Mouse (Mus musculus) kidney, postnatal 14 days (tissue): Measurements from ENCODE around the gene Mef2d.

Experiments used
- DNase-seq: peaks from one replicate; pipeline ENCODE4 v3.0.0; 2022; ENCODE audit warnings: mixed read lengths

The Mef2d gene

DNA sequence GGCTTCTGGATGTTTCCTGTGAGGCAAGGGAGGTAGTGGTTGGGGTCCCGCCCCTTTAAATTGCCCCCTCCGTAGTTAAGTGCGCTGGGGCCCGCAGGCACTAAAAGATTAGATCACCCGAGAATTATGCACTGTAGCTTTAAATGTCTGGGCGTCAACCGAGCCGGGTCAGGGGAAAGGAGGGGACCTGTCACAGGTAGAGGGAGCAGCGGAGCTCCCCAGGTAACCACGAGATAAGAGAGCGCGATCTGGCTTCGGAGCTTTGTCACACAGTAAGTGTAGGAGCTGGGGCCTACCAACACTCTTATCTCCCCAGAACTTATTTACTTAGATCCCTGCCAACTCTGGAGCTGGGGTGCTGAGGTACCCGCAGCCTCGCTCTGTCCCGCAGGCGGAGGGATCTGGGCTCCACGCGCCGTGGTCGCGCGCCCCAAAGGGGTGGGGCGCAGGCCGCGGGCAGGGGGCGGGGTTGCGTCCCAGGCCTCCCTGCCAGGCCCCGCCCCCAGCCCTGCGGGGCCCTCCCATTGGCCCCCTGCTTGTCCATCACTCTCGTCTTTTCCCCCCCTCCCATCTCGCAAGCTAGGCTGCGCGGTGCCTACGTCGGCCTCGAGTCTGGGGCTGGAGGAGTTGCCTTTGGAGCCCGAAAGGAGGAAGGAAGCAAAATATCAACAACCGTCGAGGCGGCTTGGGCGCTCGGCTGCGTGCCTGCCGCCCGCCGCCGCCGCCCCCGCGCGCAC is at the start of gene Mef2d:
Mef2d (plus strand) TSS at position 586 of the 737 bp plus-strand sequence.
- peak; percentile 98 for DNase-seq

DNA sequence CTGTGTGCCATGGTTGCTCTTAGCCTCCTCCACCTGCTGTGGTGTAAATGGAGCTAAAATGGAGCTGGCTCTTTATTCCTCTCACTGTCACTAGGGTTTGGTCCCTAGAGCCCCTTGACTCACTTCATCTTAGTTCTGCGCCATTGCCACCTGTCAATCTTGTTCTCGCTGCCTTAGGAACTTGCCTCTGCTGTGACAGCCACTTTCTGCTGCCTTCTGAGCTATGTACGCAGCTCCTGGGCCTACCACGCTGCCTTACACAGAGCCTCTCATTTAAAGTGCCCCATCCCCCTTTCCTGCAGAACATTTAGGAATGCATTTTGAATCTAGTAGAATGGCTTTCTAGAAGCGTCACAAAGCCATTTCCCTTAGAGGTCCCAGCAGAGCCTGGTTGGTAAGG is 48.0 kb upstream of the Mef2d start:
- no peak for DNase-seq

DNA sequence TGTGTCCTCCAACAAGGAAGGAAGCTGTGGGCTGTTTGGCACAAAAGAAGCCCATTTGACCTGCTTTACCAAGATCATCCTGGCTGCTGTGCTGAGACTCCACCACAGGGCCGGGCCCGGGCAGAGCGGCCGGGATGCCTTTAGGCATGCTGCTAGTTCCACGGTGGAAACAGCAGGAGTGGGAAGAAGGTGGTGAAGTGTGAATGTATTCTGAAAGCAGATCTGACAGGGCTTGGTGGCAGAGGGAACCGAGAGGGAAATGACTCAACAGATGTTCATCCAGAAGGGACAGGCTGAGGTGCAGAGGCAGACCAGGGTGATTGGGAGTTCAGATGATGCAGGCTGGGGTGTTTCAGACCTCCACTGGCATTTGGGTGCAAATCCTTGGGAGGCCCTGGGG is 44.5 kb upstream of the Mef2d start:
- DNase-seq, result no peak

DNA sequence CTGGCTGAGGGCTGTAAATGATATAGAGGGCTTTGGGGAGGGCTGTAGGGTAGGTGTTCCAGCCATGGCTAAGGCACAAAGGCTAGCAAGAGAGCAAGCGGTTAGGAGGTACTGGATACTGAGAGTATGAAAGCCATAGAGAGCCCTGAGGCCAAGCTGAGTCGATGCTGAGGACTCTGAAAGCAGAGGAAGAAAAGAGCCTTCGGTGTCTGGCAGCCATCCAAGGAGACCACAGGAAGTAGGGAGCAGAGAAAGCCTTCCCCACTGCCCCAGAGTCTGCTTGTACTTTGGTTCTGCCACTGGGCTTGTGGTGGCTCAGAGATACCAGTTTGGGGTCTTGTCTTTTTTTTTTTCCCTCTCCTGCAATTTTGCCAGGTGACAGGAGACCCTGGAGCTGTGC is 41.9 kb upstream of the Mef2d start:
- DNase-seq, result no peak

DNA sequence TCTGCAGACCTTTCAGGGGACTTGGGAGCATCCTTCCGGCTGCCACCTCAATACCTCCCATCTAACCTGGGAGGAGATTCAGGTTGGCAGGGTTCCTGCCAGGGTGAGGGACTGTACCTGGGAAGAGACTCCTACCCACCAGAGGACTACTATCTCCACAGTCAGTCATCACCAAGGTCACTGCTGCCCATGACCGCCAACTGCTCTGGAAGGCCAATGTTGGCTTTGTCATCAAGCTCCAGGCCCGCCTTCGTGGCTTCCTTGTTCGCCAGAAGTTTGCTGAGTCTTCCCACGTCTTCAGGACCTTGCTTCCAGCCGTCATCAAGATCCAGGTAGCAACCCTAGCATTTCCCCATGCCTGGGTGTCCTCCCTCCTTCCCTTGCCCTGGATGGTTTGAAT is 40.4 kb upstream of the Mef2d start:
- DNase-seq, result no peak

DNA sequence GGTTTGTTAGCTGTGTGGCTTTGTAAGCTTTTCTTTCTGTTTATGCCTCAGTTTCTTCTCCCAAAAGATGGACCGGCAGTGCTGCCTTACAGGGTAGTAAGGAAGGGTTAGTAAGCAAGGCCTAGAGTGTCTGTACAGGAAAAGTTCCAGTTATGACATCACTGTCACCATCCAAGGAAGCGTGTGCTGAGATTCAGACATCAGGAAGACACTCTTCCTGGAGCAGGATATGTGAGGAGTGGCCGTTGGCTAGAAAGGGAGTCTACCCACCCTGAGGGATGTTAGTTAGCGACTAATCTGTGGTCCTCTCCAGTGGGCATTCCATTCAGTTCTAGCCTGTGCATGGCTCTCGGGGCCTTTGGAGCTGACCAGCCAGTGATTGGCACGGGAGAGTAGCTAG is 40.0 kb upstream of the Mef2d start:
- peak; percentile 43 for DNase-seq

DNA sequence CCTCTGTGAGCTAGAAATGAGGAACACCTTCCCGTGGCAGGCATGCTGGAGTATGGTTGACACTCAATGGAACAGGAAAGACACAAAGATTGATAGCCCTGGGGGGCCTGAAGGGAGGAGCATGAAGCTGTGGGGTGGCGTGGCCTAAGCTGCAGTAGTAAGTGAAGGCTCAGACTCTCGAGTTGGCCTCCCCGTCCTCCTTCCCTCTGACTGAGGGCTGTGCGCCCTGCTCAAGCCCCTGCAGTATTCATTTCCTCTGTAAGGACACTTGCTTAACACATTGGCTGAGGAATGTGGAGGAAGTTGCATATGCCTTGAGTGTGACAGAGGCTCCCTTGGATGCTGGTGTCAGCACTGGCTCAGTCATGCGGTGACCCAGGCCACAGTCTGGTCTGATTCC is 39.6 kb upstream of the Mef2d start:
- peak; percentile 47 for DNase-seq

DNA sequence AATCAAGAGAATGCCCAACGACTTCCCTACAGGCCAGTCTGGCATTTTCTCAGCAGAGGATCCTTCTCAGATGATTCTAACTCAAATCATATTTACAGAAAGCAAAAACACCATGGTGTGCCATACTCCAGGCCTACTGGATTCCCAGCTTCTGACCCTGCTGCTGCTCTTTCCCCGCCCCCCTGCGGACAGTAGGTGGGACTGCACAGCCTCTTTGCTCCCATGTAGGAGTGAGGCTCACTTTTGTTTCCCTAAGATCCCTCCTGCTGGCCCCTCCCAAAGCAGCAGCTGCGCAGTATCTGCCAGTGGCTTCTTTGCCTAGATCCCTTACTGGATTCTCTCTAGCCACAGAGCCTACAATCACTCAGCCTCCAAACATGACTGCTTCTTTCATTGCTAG is 36.0 kb upstream of the Mef2d start:
- DNase-seq, result no peak

DNA sequence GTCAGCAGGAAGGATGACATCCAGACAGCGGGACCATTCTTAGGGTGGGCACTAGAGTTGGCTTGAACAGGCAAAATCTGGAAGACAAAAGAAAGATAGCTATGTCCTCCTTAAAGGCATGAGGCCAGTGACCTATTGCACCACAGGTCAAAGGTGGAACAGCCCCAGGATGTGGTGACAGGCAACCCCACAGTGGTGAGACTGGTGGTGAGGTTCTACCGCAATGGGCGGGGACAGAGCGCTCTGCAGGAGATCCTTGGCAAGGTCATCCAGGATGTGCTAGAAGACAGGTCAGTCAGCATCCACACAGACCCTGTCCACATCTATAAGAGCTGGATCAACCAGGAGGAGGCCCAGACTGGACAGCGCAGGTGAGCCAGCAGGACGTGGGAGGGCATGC is 33.0 kb upstream of the Mef2d start:
- DNase-seq, result no peak

DNA sequence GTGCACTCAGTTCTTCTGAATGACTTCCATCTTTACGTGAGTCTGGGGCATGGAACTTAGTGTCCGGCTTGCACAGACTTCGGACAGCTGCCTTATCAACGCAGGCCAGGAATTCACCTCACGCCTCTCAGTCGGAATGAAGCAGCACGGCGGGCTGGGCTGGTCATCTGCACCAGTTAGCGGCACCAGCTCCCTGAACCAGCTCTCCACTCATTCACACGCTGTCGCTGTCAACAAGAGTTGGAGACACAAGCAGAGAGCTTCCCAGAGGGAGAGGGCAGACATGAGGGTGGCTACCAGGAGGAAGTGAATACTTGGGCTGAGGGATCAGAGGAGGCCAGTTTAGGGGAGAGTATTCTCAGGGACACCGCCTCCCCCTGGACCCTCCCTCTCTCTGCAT is 27.8 kb upstream of the Mef2d start:
- DNase-seq, result no peak

DNA sequence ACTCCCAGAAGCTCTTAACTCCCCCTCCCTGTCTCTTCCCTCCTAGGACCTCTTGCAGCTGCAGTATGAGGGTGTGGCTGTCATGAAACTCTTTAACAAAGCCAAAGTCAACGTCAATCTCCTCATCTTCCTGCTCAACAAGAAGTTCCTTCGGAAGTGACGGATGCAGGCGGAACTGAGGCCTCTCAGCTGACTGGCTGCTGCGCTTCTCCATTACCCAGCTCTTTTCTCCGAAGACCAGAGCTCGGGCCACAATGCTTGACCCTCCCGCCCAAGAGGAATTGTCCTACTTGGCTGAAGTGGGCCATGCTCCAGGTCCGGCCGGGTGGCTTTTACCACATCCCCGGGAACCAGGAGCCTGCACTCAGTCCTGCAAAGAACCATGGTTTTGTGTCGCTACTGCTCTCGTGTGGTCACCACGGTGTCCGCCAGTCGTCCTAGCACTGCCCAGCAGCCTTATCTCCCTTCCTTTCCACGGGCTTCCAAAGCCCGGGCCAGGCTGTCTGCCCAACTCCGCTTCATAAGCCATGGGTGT is 22.0 kb upstream of the Mef2d start:
- DNase-seq, result no peak

DNA sequence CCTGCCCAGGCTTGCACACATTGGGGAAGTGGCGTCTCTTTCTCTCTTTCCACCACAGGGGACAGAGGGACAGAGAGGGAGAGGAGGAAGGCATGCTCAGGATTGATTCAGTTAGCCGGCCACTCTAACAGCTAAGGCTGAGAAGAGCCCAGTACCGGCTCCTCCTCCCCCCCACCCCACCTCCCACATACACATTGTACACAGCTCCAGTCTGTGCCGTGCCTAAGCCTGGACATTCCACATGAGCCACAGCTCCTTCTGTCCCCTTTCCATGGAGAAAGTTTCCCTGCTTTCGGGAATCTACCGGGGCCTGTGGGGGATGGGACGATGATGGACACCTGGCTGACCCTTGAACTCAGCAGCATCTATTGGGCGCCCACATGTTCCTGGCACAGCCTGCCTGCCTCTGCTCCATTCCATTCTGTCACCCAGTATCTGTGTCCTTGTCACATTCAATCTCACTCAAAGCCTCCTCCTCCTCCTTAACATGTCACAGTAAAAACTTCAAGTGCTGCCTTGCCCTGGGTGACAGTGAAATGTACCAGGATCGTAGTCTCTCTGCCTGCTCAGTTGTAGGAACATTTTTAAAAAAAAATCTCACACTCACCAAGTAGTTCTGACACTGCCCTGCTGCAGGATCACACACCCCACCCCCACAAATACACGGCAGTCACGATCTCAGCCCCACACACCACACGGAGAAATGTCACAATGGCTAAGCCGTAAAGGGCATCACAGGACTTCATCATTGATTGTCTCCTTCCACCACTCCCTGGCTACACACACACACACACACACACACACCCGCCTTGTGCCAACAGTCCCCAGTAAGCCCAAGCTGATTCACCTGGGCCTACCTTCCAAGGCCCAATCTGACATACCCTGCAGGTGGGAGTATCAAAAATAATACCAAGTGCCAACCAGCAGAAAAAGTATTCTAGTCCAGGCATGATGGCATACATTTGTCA is 20.7 kb upstream of the Mef2d start:
- no peak for DNase-seq

DNA sequence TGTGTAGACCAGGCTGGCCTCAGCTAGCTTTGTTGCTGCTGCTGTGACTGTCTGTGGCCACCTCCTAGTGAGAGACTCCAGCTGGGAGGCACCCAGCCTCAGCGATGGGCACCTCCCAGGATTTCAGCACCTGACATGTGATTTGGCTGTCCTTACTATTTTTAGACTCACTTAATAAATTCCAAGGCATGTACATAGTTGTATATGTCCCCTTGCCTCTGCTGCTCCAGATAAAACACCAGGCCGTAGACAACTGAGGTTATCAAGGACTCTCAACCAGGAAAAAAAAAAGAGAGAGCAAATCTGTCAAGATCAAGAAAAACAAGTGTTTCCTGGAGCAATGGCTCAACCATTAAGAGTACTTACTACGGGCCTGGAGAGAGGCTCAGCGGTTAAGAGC is 17.0 kb upstream of the Mef2d start:
- no peak for DNase-seq

DNA sequence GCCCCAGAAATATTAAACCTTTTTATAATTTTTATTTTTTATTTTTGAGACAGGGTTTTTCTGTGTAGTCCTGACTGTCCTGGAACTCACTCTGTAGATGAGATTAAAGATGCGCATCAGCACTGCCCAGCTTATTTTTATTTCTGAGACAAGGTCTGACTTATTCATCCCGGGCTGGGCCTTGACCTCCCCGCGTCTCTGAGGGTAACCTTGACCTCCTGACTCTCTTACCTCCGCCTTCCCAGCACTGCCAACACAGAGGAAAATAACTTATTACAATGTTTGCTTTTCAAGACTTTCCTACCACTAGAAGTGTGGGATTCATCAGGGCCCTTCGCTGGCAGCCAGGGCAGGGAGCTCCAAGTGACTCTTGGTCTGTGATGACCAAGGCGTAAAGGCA is 16.0 kb upstream of the Mef2d start:
- no peak for DNase-seq

DNA sequence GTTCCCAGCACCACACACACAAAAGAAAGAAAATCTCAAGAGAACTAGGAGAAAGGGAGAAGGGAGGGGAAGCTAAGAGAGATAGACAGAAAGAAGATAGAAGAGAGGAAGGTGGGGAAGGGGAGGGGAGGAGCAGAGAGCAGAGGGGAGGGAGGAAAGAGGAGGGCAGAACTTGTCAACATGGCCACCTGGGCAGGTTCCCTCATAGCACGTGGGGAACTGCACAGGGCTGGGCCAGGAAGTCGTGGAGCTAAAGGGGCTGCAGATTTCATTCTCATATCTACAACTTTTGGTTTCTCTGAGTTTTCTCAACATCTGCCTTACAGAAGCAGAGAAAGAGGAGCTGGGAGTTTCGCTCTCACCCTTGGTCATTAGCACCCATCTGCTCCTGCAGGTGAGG is 14.5 kb upstream of the Mef2d start:
- no peak for DNase-seq

DNA sequence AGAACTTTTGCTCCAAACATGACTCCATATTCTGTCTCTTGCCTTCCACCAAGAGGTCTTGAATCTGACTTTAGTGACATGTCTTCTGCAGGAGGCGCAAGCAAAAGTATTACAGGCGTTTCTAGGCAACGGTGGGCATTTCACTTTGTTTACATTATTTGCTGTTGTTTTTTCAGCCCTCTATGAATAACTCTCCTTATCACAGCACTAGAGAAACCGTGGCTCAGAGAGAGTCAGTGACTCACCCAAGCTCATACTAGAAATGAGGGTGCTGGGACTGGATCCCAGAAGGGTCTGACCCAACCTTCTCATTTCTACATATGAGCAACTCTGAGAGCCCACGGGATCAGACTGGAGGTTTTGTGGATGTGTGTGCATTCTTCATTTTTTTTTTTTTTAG is 14.1 kb upstream of the Mef2d start:
- DNase-seq, result no peak

DNA sequence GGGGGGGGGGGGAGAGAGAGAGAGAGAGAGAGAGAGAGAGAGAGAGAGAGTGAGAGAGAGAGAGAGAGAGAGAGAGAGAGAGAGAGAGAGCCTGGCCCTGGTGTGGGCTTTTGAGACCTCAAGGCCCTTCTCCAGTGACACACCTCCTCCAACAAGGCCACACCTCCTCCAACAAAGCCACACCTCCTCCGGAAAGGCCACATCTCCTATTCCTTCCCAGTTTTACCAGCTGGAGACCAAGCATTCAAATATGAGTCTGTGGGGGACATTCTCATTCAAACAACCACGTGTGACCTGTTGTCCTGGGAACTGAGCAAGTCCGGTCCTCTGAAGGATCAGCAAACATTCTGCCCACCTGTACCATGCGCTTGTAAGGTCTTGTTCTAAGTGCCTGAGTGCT is 13.2 kb upstream of the Mef2d start:
- no peak for DNase-seq

DNA sequence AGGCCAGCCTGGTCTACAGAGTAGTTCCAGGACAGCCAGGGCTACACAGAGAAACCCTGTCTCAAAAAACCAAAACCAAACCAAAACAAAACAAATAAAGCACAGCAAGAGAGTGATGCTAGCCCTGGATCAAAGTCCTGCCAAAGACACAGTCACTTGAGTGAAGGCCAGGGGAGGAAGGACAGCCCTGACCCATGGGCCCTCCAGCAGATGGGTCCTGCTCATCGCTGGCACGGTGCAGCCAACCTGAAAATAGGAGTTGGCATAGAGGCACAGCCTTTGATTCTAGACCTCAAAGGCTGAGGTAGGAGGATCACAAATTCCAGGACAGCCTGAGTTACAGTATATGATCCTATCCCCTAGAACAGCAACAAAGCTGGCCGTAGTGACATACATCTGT is 11.1 kb upstream of the Mef2d start:
- no peak for DNase-seq

DNA sequence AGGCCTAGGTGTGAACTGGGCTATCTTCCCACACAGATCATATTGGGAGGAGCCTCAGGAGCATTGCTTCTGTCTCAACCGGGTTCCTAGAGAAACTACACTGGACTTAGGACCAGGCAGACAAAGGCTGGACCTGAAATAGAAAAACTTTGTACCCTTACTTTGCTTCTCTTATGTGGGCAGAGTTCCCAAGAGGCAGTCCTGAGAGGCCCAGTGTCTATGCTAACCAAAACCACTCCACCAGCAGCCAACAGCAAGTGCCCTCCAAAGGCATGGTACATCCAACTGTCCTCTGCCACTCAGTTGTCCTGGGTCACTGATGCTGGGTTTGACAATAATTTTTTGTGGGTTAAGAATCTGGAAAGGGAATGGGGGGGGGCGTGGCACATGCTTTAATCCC is 9.7 kb upstream of the Mef2d start:
- no peak for DNase-seq

DNA sequence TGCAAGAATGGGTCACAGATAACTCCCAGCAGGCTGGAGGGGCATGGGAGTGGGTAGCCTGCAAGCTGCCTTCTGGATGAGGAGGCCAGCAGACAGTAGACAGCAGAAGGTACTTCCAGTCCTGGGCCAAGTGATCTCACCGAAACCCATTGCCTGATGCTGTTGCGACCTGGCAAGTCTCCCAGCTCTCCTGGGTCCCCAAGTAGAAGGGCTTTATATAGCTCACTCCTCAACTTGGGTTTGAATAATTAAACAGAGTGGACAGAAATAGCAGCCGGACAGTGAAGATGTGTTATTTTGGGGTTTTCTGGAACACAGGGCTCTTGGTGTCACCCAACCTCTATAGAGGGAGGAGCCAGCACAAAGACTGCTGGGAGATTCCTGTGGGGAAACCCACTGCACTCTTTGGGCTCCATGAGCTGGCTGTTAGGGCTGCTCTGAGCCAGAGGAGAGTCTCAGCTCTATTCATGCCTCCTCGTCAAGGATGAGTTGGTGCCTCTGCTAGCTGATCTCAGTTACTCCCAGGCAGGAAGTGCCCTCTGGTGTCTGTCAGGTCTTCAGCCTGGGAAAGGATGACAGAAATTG is 8.9 kb upstream of the Mef2d start:
- no peak for DNase-seq

DNA sequence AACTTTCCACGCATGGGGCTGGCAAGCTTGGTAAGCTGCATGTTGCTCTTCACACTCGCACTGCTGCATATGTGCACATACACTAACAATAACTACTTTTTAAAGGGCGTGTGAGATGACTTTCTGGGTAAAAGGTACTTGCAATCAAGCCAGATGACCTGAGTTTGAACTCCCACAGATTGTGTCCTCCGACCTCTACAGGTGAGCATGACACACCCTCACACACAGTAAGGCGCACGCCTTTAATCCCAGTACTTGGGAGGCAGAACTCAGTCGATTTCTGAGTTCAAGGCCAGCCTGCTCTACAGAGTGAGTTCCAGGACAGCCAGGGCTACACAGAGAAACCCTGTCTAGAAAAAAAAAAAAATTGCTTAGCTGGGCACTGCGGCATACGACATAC is 5.8 kb upstream of the Mef2d start:
- DNase-seq, result no peak

DNA sequence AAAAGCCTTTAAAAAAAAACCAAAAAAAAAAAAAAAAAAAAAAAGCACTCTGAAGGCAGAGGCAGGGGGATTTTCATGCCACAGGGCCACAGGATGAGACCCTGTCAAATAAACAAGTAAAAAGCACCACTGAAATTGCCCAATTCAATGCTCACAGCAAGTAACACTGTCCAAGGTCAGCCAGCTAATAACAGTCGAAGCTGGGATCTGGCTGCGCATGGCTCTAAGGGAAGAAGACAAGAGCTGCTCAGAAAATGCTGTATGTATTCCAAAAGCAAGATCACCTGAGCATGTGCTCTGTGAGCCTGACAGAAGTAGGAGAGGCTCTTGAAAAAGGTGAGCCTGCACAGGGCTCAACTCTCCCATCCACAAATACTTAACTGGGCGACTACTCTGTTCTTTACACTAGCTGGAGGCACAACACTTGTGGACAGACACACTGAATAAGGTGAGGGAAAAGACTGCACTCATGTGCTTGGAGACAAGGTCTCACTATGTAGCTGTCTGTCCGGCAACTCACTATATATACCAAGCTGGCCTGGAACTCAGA is 5.2 kb upstream of the Mef2d start:
- DNase-seq, result no peak

DNA sequence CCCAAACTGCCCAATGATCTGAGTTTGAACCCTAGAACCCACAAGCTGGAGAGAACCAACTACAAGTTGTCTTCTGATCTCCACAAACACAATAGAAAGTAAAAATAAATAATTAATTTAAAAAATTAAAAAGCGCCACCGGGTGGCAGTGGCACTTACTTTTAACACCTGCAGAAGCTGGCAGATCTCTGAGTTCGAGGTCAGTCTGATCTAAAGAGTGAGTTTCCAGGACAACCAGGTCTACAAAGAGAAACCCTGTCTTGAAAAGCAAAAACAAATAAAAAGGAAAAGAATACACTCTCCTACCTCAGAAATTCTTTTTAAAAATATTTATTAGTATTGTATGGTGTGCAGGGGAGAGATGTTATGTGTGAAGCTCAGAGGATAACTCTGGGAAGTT is 4.4 kb upstream of the Mef2d start:
- peak; percentile 34 for DNase-seq
